Mouse (Mus musculus): ENCODE data around the gene Nampt. TPM values are rescaled to one million over a fixed set of nuclear protein-coding genes. Genes with fewer than 3 reads are reported as not detected.

Gene Nampt
- polyA plus RNA-seq, 1 experiment, result 6.0 TPM

DNA sequence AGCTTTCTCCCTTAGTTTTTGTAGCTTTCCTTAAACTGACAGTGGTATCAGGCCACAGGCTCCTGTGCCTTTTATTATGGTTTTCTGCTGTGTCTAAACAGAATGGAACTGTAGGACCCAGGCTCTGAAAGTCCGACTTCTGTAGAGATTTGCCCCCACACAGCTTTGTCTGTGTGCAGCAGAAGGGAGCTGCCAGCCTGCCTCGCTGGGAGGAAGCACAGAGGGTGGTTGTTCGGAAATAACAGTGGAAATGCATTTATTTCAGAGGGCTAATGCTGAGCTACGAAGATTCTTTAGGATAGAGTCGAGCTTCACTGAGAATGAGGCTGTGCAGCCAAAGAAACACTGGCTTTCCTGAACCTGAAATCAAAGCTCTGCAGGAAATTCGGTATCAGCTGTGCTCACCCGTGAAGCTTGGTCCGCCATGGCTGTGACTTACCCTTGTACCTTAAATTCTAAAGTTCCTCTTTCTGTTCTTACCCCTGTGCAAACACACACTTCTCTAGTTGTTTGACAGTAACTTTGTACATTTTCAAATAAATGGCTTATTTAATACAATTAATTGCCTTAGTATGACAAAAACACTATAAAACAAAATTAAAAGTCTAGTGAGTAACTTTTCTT is 8.9 kb downstream of the Nampt start:
- H3K4me3 ChIP-seq (ENCODE audit: control insufficient read depth, low read depth, low read length), result no peak overlapping the region
- H3K36me3 ChIP-seq (ENCODE audit: control insufficient read depth, insufficient read depth, low read length), result peaks cover 2% of the 10 kb centered on the region
- H3K27me3 ChIP-seq (ENCODE audit: control insufficient read depth, insufficient read depth, low read length), result no peaks in the 10 kb centered on the region
- TF ChIP-seq POLR2A (IDR thresholded peaks at IDR 0.05; ENCODE audit: control insufficient read depth, low read depth, low read length) (no peak), CTCF (IDR thresholded peaks at IDR 0.05; ENCODE audit: control insufficient read depth, insufficient read depth, insufficient replicate concordance, low read depth, low read length) (no peak)
- H3K4me1 ChIP-seq (ENCODE audit: control insufficient read depth, insufficient read depth, low read length), result no peaks in the 10 kb centered on the region
- H3K27ac ChIP-seq (ENCODE audit: control insufficient read depth, insufficient read depth, low read depth, low read length), result no peak overlapping the region

GRCm38 (mm10) chr12:32829321-32830090 is 10.2 kb downstream of the Nampt start:
- TF ChIP-seq CTCF (IDR thresholded peaks at IDR 0.05; ENCODE audit: control insufficient read depth, insufficient read depth, insufficient replicate concordance, low read depth, low read length) (no peak), POLR2A (IDR thresholded peaks at IDR 0.05; ENCODE audit: control insufficient read depth, low read depth, low read length) (no peak)
- H3K36me3 ChIP-seq (ENCODE audit: control insufficient read depth, insufficient read depth, low read length), result peaks cover 2% of the 10 kb centered on the region
- H3K4me1 ChIP-seq (ENCODE audit: control insufficient read depth, insufficient read depth, low read length), result no peaks in the 10 kb centered on the region

DNA sequence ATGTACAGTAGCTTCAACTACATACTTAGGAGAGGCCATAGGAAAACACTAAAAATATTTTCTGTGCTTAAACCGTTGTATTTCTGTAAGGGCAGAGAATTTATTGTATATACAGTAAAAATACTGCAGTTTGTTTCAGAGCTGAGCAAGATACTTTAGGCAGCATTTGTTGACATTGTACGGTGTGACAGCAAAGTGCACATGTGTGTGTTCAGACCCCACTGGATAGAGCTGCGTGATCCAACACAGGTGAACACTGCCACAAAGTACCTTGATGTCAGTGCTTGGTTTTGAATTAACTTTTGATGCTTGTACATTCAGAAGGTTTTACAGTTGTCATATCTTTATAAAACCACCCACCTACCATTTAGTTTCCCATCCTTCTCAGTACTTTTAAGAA is 12.7 kb downstream of the Nampt start:
- Histone ChIP-seq H3K27ac (ENCODE audit: control insufficient read depth, insufficient read depth, low read depth, low read length) (no peak overlapping the region), H3K36me3 (ENCODE audit: control insufficient read depth, insufficient read depth, low read length) (peaks cover 2% of the 10 kb centered on the region), H3K4me1 (ENCODE audit: control insufficient read depth, insufficient read depth, low read length) (no peaks in the 10 kb centered on the region), H3K4me3 (ENCODE audit: control insufficient read depth, low read depth, low read length) (no peak overlapping the region), H3K27me3 (ENCODE audit: control insufficient read depth, insufficient read depth, low read length) (no peaks in the 10 kb centered on the region)
- TF ChIP-seq POLR2A (IDR thresholded peaks at IDR 0.05; ENCODE audit: control insufficient read depth, low read depth, low read length), result no peak
- no peak for TF ChIP-seq CTCF (IDR thresholded peaks at IDR 0.05; ENCODE audit: control insufficient read depth, insufficient read depth, insufficient replicate concordance, low read depth, low read length)

More at GRCm38 (mm10) chr12:32829321-32830090, 10.2 kb downstream of the Nampt start:
- Histone ChIP-seq H3K27me3 (ENCODE audit: control insufficient read depth, insufficient read depth, low read length) (no peaks in the 10 kb centered on the region), H3K4me3 (ENCODE audit: control insufficient read depth, low read depth, low read length) (no peak overlapping the region), H3K27ac (ENCODE audit: control insufficient read depth, insufficient read depth, low read depth, low read length) (no peak overlapping the region)

- TF ChIP-seq POLR2A (IDR thresholded peaks at IDR 0.05; ENCODE audit: control insufficient read depth, low read depth, low read length) (no peak), CTCF (IDR thresholded peaks at IDR 0.05; ENCODE audit: control insufficient read depth, insufficient read depth, insufficient replicate concordance, low read depth, low read length) (no peak)
- Histone ChIP-seq H3K4me1 (ENCODE audit: control insufficient read depth, insufficient read depth, low read length) (no peaks in the 10 kb centered on the region), H3K36me3 (ENCODE audit: control insufficient read depth, insufficient read depth, low read length) (peaks cover 3% of the 10 kb centered on the region), H3K27me3 (ENCODE audit: control insufficient read depth, insufficient read depth, low read length) (no peaks in the 10 kb centered on the region), H3K27ac (ENCODE audit: control insufficient read depth, insufficient read depth, low read depth, low read length) (no peak overlapping the region), H3K4me3 (ENCODE audit: control insufficient read depth, low read depth, low read length) (no peak overlapping the region)
These were observed 15.4 kb downstream of the Nampt start for GRCm38 (mm10) chr12:32834781-32835180.

- TF ChIP-seq POLR2A (IDR thresholded peaks at IDR 0.05; ENCODE audit: control insufficient read depth, low read depth, low read length) (no peak), CTCF (IDR thresholded peaks at IDR 0.05; ENCODE audit: control insufficient read depth, insufficient read depth, insufficient replicate concordance, low read depth, low read length) (no peak)
- Histone ChIP-seq H3K36me3 (ENCODE audit: control insufficient read depth, insufficient read depth, low read length) (peaks cover 3% of the 10 kb centered on the region), H3K4me3 (ENCODE audit: control insufficient read depth, low read depth, low read length) (no peak overlapping the region), H3K27me3 (ENCODE audit: control insufficient read depth, insufficient read depth, low read length) (no peaks in the 10 kb centered on the region), H3K4me1 (ENCODE audit: control insufficient read depth, insufficient read depth, low read length) (no peaks in the 10 kb centered on the region), H3K27ac (ENCODE audit: control insufficient read depth, insufficient read depth, low read depth, low read length) (no peak overlapping the region)
These were observed 15.9 kb downstream of the Nampt start for GRCm38 (mm10) chr12:32835235-32835634.

DNA sequence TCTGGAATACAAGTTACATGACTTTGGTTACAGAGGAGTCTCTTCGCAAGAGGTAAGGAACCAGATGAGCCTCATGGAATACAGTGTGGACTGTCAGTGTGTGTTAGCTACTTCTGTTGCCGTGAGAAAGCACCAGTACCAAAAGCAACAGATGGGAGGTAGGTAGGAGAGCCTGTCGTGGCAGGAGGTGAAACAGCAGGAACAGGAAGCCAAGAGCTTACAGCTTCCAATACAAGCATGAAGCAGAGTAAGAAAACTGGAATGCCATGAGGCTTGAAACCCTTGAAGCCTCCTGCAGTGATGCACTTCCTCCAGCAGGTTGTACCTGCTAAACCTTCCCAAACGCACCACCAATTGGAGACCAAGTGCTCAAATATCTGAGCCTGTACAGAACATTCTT is 19.1 kb downstream of the Nampt start:
- H3K4me3 ChIP-seq (ENCODE audit: control insufficient read depth, low read depth, low read length), result no peak overlapping the region
- no peak for TF ChIP-seq POLR2A (IDR thresholded peaks at IDR 0.05; ENCODE audit: control insufficient read depth, low read depth, low read length)
- TF ChIP-seq CTCF (IDR thresholded peaks at IDR 0.05; ENCODE audit: control insufficient read depth, insufficient read depth, insufficient replicate concordance, low read depth, low read length), result no peak
- H3K27me3 ChIP-seq (ENCODE audit: control insufficient read depth, insufficient read depth, low read length), result no peaks in the 10 kb centered on the region
- no peaks in the 10 kb centered on the region for H3K4me1 ChIP-seq (ENCODE audit: control insufficient read depth, insufficient read depth, low read length)
- H3K36me3 ChIP-seq (ENCODE audit: control insufficient read depth, insufficient read depth, low read length), result peaks cover 1% of the 10 kb centered on the region; the same call in 1 of the 2 replicates
- H3K27ac ChIP-seq (ENCODE audit: control insufficient read depth, insufficient read depth, low read depth, low read length), result no peak overlapping the region

DNA sequence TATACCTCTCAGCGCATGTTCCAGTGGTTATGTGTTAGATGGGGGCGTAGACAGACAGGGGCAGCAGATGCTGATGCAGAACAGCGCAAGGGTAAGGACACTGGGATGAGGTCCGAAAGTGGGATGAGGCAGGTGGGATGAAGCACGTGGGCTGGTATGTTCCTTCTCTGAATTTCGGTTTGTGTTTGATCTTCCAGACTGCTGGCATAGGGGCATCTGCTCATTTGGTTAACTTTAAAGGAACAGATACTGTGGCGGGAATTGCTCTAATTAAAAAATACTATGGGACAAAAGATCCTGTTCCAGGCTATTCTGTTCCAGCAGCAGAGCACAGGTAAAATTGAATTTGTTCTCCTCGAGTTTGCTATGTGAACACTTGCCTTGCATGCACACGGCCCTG is 19.6 kb downstream of the Nampt start:
- no peaks in the 10 kb centered on the region for H3K27me3 ChIP-seq (ENCODE audit: control insufficient read depth, insufficient read depth, low read length)
- H3K27ac ChIP-seq (ENCODE audit: control insufficient read depth, insufficient read depth, low read depth, low read length), result no peak overlapping the region
- H3K36me3 ChIP-seq (ENCODE audit: control insufficient read depth, insufficient read depth, low read length), result peaks cover 1% of the 10 kb centered on the region; the same call in 1 of the 2 replicates
- H3K4me3 ChIP-seq (ENCODE audit: control insufficient read depth, low read depth, low read length), result no peak overlapping the region
- no peaks in the 10 kb centered on the region for H3K4me1 ChIP-seq (ENCODE audit: control insufficient read depth, insufficient read depth, low read length)
- TF ChIP-seq CTCF (IDR thresholded peaks at IDR 0.05; ENCODE audit: control insufficient read depth, insufficient read depth, insufficient replicate concordance, low read depth, low read length) (no peak), POLR2A (IDR thresholded peaks at IDR 0.05; ENCODE audit: control insufficient read depth, low read depth, low read length) (no peak)
